Mouse (Mus musculus) neural tube, embryonic 12.5 days (tissue): ENCODE results near the gene Cxcl12. TPM values are rescaled to one million over a fixed set of nuclear protein-coding genes. Genes with fewer than 3 reads are reported as not detected.

Experiments used
- ATAC-seq: fragments of 200-750 bp; cut with Nextera tagmentation; 2 replicates; pipeline ENCODE4 v1.8.0; 2017; ENCODE audit warnings: low read depth, mild to moderate bottlenecking, moderate TSS enrichment, moderate library complexity; ENCODE audit not compliant: low FRiP score
- H3K27ac ChIP-seq: fragments of 300-500 bp; sonication (generic); 2 replicates; pipeline ENCODE4 v1.5.1; 2016
- H3K27me3 ChIP-seq: fragments of 300-500 bp; sonication (generic); replicated peaks from 2 replicates; pipeline ENCODE4 v1.6.1; 2016; ENCODE audit warnings: mild to moderate bottlenecking
- H3K36me3 ChIP-seq: fragments of 300-500 bp; sonication (generic); 2 replicates; pipeline ENCODE4 v1.6.1; 2016; ENCODE audit warnings: mild to moderate bottlenecking
- H3K4me1 ChIP-seq: fragments of 300-500 bp; sonication (generic); 2 replicates; pipeline ENCODE4 v1.6.1; 2016
- H3K4me2 ChIP-seq: fragments of 300-500 bp; sonication (generic); replicated peaks from 2 replicates; pipeline ENCODE4 v1.6.1; 2016; ENCODE audit warnings: mild to moderate bottlenecking
- H3K4me3 ChIP-seq: fragments of 300-500 bp; sonication (generic); 2 replicates; pipeline ENCODE4 v1.5.1; 2016
- H3K9ac ChIP-seq: fragments of 300-500 bp; sonication (generic); 2 replicates; pipeline ENCODE4 v1.6.1; 2016; ENCODE audit warnings: mild to moderate bottlenecking
- H3K9me3 ChIP-seq: fragments of 300-500 bp; sonication (generic); 2 replicates; pipeline ENCODE4 v1.6.1; 2016; ENCODE audit warnings: mild to moderate bottlenecking
- WGBS: fragments of 180-500 bp; shearing (Covaris S2); methylation state at CpG from one replicate; pipeline ENCODE4 v1.1.7; 2016; 5-methylcytosine and 5-hydroxymethylcytosine counted together
- polyA plus RNA-seq: library from polyadenylated mRNA; unstranded; fragments of >200 nt; fragmentation: Nextera tagmentation; extraction: Ambion mirVana; gene quantifications from 2 replicates; pipeline ENCODE4 v1.2.1, GENCODE M21; 2016

Cxcl12 gene
- polyA plus RNA-seq, 1 experiment from 2014 or later = 87.4 TPM

DNA sequence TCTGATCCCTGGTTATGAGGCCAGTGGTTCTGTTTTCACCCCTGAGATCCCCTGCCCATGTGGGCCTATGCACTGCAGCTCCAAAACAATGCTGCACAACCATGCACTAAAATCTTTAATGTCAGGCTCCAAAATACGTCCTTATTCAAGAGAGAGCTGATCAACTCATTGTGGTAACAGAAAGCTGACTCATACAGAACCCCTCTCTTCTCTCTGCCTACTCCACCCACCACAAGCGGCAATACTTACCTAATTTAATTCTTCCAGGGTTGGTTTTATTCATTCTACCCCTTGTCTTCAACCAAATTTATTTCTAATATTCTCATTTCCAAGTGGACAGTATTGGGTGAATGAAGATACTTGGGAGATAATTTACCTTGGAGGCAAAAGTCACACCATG, 38.5 kb downstream of the Cxcl12 start:
- Histone ChIP-seq H3K36me3 (no peaks in the 10 kb centered on the region), H3K4me2 (no peak overlapping the region), H3K4me1 (no peaks in the 10 kb centered on the region), H3K27me3 (no peaks in the 10 kb centered on the region), H3K4me3 (no peak overlapping the region), H3K9ac (no peak overlapping the region), H3K27ac (no peak overlapping the region), H3K9me3 (no peaks in the 10 kb centered on the region)
- 92% methylated on average over 2 of the region's 2 CpGs for WGBS
- ATAC-seq = no peak

DNA sequence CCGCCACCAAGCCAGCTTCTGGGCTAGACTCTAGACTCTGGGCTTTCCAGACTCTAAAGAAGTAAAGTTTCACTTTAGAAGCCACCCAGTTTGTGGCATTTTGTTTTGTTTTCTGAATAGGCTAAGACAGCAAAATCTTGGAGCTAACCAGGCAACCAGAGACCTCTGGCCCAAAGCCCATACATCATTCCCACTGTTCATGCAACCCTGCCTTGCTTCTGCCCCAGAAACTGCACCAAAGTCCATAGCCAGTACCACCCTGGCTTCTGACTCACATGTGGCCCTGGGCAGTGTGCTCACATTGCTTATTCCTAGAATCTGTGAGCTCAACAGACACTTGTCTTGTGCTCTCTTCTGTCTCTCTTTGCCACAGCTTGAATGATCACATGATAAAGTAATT, 39.0 kb downstream of the Cxcl12 start:
- Histone ChIP-seq H3K4me2 (no peak overlapping the region), H3K4me3 (no peak overlapping the region), H3K27ac (no peak overlapping the region), H3K9ac (no peak overlapping the region), H3K9me3 (no peaks in the 10 kb centered on the region), H3K36me3 (no peaks in the 10 kb centered on the region), H3K4me1 (no peaks in the 10 kb centered on the region), H3K27me3 (no peaks in the 10 kb centered on the region)
- ATAC-seq = no peak
- WGBS = 89% methylated on average over 1 of the region's 1 CpGs

DNA sequence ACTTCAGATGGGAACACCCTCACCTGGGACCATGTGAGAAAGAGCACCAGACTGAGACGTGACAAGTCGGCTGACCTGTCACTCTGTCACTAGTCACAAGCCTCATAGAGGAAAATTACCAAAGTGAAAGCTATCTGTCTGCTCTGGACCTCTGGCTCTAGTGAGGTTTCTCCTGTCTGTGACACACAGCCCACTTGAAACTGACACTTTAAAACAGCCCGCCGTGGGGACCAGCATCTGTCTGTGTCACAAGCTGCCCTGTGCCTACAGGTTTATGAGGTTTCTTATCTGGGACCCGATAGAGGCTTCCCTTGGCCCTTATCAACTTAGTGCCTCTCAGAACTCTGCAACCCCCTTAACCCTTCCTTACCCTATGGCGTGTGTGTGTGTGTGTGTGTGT, 41.8 kb downstream of the Cxcl12 start:
- ATAC-seq = no peak
- H3K4me3 ChIP-seq = no peak overlapping the region
- no peaks in the 10 kb centered on the region for H3K9me3 ChIP-seq
- no peak overlapping the region for H3K4me2 ChIP-seq
- no peaks in the 10 kb centered on the region for H3K27me3 ChIP-seq
- no peak overlapping the region for H3K27ac ChIP-seq
- no peak overlapping the region for H3K9ac ChIP-seq
- 83% methylated on average over 6 of the region's 6 CpGs for WGBS
- H3K36me3 ChIP-seq = no peaks in the 10 kb centered on the region
- no peaks in the 10 kb centered on the region for H3K4me1 ChIP-seq

DNA sequence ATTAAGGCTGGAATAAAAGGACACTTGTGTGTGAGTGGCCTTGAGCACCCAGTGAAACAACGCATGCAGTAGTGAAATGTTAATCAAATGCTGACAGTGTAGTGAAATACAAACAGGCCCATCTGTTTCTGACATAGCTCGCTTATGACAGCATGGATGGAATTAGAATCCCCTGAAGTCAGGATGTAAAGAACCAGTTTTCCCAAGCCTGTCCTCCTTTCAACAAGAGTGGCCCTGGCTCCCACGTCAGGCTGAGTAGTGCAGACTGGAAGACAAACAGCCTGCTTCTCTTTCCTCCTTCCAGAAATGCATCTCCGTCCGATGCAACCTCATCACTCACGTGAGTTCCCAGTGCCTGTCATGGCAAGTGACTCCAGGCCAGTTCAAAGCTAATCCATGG, 42.2 kb downstream of the Cxcl12 start:
- Histone ChIP-seq H3K9me3 (no peaks in the 10 kb centered on the region), H3K4me3 (no peak overlapping the region), H3K4me1 (no peaks in the 10 kb centered on the region), H3K4me2 (no peak overlapping the region), H3K27ac (no peak overlapping the region), H3K36me3 (no peaks in the 10 kb centered on the region), H3K9ac (no peak overlapping the region), H3K27me3 (no peaks in the 10 kb centered on the region)
- WGBS = 70% methylated on average over 6 of the region's 6 CpGs
- no peak for ATAC-seq

DNA sequence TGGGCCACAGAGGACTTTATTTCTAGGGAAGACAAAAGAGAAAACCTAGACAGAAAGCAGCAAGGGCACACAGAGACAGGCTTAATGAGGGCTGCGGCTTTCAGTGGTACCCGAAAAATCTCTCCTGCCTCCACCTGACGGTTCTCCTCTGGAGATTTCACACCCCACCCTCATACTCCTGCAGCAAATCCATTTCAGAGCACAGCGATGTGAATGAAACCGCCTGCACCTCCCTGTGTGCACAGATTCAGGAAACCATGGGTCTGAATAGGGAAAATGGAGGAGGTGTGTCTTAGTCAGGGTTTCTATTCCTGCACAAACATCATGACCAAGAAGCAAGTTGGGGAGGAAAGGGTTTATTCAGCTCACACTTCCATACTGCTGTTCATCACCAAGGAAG, 46.2 kb downstream of the Cxcl12 start:
- no peak overlapping the region for H3K4me3 ChIP-seq
- H3K4me1 ChIP-seq = no peaks in the 10 kb centered on the region
- no peak overlapping the region for H3K9ac ChIP-seq
- H3K27ac ChIP-seq = no peak overlapping the region
- H3K27me3 ChIP-seq = no peaks in the 10 kb centered on the region
- ATAC-seq = no peak
- WGBS = 83% methylated on average over 5 of the region's 5 CpGs
- no peaks in the 10 kb centered on the region for H3K9me3 ChIP-seq
- H3K36me3 ChIP-seq = no peaks in the 10 kb centered on the region
- H3K4me2 ChIP-seq = no peak overlapping the region

DNA sequence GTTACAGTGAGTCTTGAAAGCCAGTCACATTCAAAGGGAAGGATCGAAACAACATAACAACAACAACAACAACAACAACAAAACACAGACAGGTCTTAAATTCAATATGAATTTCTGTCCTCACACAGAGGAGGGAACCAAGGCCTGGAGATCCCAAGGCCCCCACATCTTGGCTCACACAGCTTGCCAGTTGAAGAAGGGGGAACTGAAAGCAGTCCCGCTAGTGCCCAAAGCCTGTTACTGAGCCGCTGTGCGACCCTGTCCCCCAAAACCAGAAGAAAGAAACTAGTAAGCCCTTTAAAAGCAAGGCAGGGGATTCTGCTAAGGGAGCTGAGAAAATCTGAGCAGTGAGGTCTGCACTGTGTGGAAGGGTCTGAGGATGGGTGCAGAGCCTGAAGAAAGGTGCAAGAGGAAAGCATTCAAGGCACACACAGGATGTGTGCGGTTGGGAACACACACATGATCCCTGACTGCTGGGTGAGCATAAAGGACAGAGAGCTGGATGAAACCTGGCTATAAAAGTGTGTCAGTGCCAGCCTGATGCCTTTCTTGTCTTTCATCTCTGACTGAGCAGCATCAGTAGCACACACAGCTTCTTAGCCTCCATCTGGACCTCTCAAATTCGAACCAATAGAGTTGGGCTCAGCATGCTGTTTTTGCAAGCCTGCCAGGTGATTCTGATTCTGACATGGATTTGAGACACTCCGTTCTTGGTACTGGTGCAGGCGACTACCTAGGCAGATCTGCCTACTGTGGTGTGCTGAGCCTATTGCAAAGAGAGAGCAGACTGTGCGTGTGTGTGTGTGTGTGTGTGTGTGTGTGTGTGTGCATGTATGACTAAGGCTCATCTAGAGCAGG, 50.3 kb downstream of the Cxcl12 start:
- H3K4me1 ChIP-seq = no peaks in the 10 kb centered on the region
- no peak overlapping the region for H3K4me2 ChIP-seq
- H3K36me3 ChIP-seq = no peaks in the 10 kb centered on the region
- H3K9ac ChIP-seq = no peak overlapping the region
- no peak overlapping the region for H3K27ac ChIP-seq
- no peaks in the 10 kb centered on the region for H3K9me3 ChIP-seq
- 90% methylated on average over 9 of the region's 9 CpGs for WGBS
- H3K4me3 ChIP-seq = no peak overlapping the region
- no peak for ATAC-seq
- H3K27me3 ChIP-seq = no peaks in the 10 kb centered on the region

DNA sequence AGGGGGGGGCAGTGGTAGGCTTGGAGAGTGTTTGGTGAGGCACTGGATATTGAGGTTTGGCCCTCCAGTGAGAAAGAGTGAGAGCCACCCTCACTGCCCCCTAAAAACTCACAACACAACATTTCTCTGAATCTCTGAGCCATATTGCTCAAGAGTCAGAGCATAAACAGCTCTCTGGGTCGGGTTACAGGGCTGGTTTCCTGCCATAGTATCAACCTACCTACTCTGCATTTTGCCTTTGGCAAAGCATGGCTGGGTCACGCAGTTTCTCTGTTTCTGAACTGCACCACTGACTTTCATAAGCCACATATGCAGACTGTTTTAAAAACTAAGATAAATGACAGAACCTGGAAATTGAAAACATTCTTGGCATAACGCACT, 51.0 kb downstream of the Cxcl12 start:
- WGBS = 66% methylated on average over 3 of the region's 3 CpGs

DNA sequence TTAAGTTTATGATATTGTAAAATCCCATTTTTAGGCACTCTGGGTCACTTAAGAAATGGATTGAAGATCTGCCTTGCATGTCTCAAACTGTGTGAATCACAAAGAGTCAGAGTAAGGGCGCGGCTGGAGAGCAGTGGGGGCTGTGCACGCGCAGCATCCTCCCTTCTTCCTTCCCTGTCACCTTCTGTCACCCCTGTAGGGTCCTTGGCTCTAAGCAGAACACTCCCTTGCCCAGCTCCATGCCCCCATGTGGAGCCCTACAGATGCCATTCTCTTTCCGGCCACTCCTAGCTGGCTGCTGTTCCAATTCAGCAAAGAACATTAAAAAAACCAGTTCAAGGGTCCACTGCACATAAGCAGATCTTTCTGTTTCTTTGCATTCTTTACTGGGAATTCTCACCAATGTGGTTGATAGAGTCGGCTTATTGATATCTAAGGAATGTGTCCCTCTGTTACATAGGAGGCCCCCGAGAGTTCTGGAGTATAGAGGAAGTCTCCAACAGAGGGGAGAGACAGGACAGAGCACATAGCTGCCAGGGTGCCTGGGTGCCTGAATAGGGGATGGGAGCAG, 51.7 kb downstream of the Cxcl12 start:
- no peak overlapping the region for H3K27ac ChIP-seq
- no peaks in the 10 kb centered on the region for H3K36me3 ChIP-seq
- H3K4me1 ChIP-seq = no peaks in the 10 kb centered on the region
- H3K9ac ChIP-seq = no peak overlapping the region
- H3K4me3 ChIP-seq = no peak overlapping the region
- H3K27me3 ChIP-seq = no peaks in the 10 kb centered on the region
- WGBS = 87% methylated on average over 7 of the region's 7 CpGs
- ATAC-seq = no peak
- no peak overlapping the region for H3K4me2 ChIP-seq
- H3K9me3 ChIP-seq = no peaks in the 10 kb centered on the region

More for the DNA sequence above, 51.0 kb downstream of the Cxcl12 start:
- Histone ChIP-seq H3K27me3 (no peaks in the 10 kb centered on the region), H3K4me2 (no peak overlapping the region), H3K27ac (no peak overlapping the region), H3K36me3 (no peaks in the 10 kb centered on the region), H3K4me1 (no peaks in the 10 kb centered on the region), H3K9ac (no peak overlapping the region), H3K9me3 (no peaks in the 10 kb centered on the region), H3K4me3 (no peak overlapping the region)
- ATAC-seq = no peak

DNA sequence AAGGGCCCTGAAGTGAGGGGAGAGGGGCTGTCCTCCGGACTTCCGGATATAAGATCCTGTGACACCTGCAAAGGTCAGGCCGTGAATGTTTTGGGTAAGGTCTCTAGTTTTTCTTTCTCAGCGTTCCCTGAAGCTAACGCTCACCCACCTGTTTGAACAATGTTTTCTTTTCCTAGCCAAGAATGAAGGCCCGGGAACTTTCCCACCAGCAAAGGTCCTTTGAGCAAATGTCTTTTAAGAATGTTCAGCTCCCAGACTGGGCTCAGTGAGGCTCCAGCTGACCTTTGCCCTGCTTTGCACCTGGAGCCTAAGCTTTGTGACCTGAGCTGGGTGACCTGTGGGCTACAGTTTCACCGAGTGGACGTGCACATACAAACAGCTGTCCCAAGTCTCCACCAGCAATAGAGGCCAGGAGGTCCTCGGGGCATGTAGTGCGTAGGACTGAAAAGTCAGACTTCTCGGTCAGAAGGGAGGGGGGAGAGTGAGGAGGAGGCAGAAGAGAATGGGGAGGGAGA, 52.6 kb downstream of the Cxcl12 start:
- Histone ChIP-seq H3K27ac (no peak overlapping the region), H3K4me2 (no peak overlapping the region), H3K27me3 (no peaks in the 10 kb centered on the region), H3K36me3 (no peaks in the 10 kb centered on the region), H3K9me3 (no peaks in the 10 kb centered on the region), H3K4me3 (no peak overlapping the region), H3K4me1 (no peaks in the 10 kb centered on the region), H3K9ac (no peak overlapping the region)
- WGBS = 72% methylated on average over 11 of the region's 11 CpGs
- ATAC-seq = no peak
